Mouse (Mus musculus) B cell, adult (primary cell): ENCODE data around the gene Bhlha9. TPM values are rescaled to one million over a fixed set of nuclear protein-coding genes. Genes with fewer than 3 reads are reported as not detected.

Experiments used
- total RNA-seq: library from RNA; stranded (reverse); gene quantifications from 4 replicates; pipeline ENCODE4 v1.2.4, GENCODE M21; 2023; ENCODE audit not compliant: inconsistent age

The Bhlha9 gene
- total RNA-seq, result not detected in 4 replicates

DNA sequence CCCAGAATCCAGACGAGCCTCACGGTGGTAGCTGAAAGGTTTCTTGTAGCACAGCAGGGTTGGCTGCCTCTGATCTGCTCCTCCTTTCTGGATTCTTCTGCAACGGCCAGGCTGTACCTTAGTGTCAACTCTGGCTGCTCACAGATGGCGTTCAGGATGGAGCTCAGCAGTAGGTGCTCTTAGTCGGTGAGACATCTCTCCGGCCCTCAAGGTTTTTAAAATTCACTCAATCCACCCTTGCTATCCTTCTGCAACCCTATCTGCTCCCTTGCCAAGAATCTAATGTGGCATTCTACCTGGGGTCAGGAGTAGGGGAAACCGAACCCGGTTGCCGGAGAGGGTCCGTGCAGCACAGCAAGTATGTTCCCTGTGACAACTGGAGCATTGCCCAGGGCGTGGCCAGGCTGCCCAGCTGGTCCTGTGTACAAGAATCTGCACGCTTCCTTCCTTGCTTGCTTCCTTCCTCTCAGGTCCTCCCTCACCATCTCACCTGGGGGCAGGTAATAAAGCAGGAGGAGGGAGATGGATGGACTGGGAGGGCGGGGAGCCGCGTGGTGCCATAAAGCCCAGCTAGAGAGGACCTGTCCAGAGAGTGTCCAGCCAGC lies at the start of gene Bhlha9:
TSS of gene Bhlha9 (plus strand) at position 600 of the 605 bp plus-strand sequence.

GRCm38 (mm10) chr11:76679508-76679907 lies 7.2 kb downstream of the Bhlha9 start, which contains the start of gene Trarg1:
Gene Trarg1, plus strand, starts transcription at chr11:76679808.

Other genes starting within 250 kb of the Bhlha9 start
- gene Abr, start 50.2 kb upstream of the Bhlha9 start, total RNA-seq, result 27.9 to 30.4 TPM (median 29.8 TPM) in 4 replicates
- not detected in 4 replicates for gene Trarg1, start 7.3 kb downstream of the Bhlha9 start, total RNA-seq
- 38.1 to 49.8 TPM (median 45.2 TPM) in 4 replicates for gene Gosr1, start 91.1 kb downstream of the Bhlha9 start, total RNA-seq
- gene Cpd, start 174.5 kb downstream of the Bhlha9 start, total RNA-seq, result 1.0 to 2.2 TPM (median 2.0 TPM) in 4 replicates
- not detected in 4 replicates for gene Tmigd1, start 229.7 kb downstream of the Bhlha9 start, total RNA-seq